Mouse (Mus musculus) forebrain, embryonic 16.5 days (tissue): ENCODE measurements at regions not wholly inside any gene's neighbourhood (a gene's known extent, or its start where the extent isn't known, plus 50 kb on each side); places are given as distances from the start of the nearest gene placed in this dataset.

ENCODE experiments used
- ATAC-seq: fragments of 200-750 bp; cut with Nextera tagmentation; 2 replicates; pipeline ENCODE4 v1.8.0; 2017; ENCODE audit warnings: mild to moderate bottlenecking, moderate library complexity
- H3K27ac ChIP-seq: fragments of 300-500 bp; sonication (generic); 2 replicates; pipeline ENCODE4 v1.5.1; 2014; ENCODE audit warnings: low read length, control low read depth
- H3K27me3 ChIP-seq: fragments of 300-500 bp; sonication (generic); replicated peaks from 2 replicates; pipeline ENCODE4 v1.6.1; 2014; ENCODE audit warnings: low read length; ENCODE audit not compliant: control insufficient read depth, insufficient read depth
- H3K36me3 ChIP-seq: fragments of 300-500 bp; sonication (generic); 2 replicates; pipeline ENCODE4 v1.6.1; 2014; ENCODE audit not compliant: control insufficient read depth, insufficient read depth
- H3K4me1 ChIP-seq: fragments of 300-500 bp; sonication (generic); replicated peaks from 2 replicates; pipeline ENCODE4 v1.6.1; 2014; ENCODE audit warnings: low read length; ENCODE audit not compliant: control insufficient read depth, insufficient read depth
- H3K4me2 ChIP-seq: fragments of 300-500 bp; sonication (generic); 2 replicates; pipeline ENCODE4 v1.6.1; 2014; ENCODE audit warnings: mild to moderate bottlenecking, low read length, control low read depth
- H3K4me3 ChIP-seq: fragments of 300-500 bp; sonication (generic); replicated peaks from 2 replicates; pipeline ENCODE4 v1.5.1; 2014; ENCODE audit warnings: mild to moderate bottlenecking, low read length, control low read depth
- H3K9ac ChIP-seq: fragments of 300-500 bp; sonication (generic); replicated peaks from 2 replicates; pipeline ENCODE4 v1.6.1; 2014; ENCODE audit warnings: low read depth, low read length, control low read depth
- H3K9me3 ChIP-seq: fragments of 300-500 bp; sonication (generic); 2 replicates; pipeline ENCODE4 v1.6.1; 2016; ENCODE audit warnings: low read length; ENCODE audit not compliant: control insufficient read depth
- WGBS: fragments of 180-500 bp; shearing (Covaris S2); extraction: QIAGEN DNeasy Blood & Tissue Kit; methylation state at CpG from one replicate; pipeline ENCODE4 v1.1.7; 2014; 5-methylcytosine and 5-hydroxymethylcytosine counted together

GRCm38 (mm10) chr14:102861694-102862093 is 120.7 kb downstream of the Kctd12 start:
- Histone ChIP-seq H3K36me3 (no peaks in the 10 kb centered on the region), H3K9ac (no peak overlapping the region), H3K27me3 (no peaks in the 10 kb centered on the region), H3K4me3 (no peak overlapping the region), H3K4me1 (no peaks in the 10 kb centered on the region; the same call in 1 of the 2 replicates), H3K27ac (no peak overlapping the region), H3K4me2 (no peak overlapping the region), H3K9me3 (no peaks in the 10 kb centered on the region)
- 92% methylated on average over 1 of the region's 1 CpGs for WGBS
- ATAC-seq, result no peak

- Histone ChIP-seq H3K27ac (no peak overlapping the region), H3K9ac (no peak overlapping the region), H3K9me3 (no peaks in the 10 kb centered on the region), H3K4me2 (no peak overlapping the region), H3K27me3 (no peaks in the 10 kb centered on the region), H3K36me3 (no peaks in the 10 kb centered on the region), H3K4me1 (peaks cover 7% of the 10 kb centered on the region), H3K4me3 (no peak overlapping the region)
- ATAC-seq, result no peak
- WGBS, result 66% methylated on average over 4 of the region's 4 CpGs
Measured at GRCm38 (mm10) chr14:102859361-102859871, 123.0 kb downstream of the Kctd12 start.

- peak; percentile 28; the same call in 1 of the 2 replicates for ATAC-seq
- Histone ChIP-seq H3K9ac (no peak overlapping the region), H3K27ac (no peak overlapping the region), H3K9me3 (no peaks in the 10 kb centered on the region), H3K4me2 (no peak overlapping the region), H3K36me3 (no peaks in the 10 kb centered on the region), H3K4me1 (peaks cover 7% of the 10 kb centered on the region), H3K4me3 (no peak overlapping the region), H3K27me3 (no peaks in the 10 kb centered on the region)
- WGBS, result 50% methylated on average over 7 of the region's 7 CpGs
Measured at GRCm38 (mm10) chr14:102855264-102855840, 127.1 kb downstream of the Kctd12 start.

DNA sequence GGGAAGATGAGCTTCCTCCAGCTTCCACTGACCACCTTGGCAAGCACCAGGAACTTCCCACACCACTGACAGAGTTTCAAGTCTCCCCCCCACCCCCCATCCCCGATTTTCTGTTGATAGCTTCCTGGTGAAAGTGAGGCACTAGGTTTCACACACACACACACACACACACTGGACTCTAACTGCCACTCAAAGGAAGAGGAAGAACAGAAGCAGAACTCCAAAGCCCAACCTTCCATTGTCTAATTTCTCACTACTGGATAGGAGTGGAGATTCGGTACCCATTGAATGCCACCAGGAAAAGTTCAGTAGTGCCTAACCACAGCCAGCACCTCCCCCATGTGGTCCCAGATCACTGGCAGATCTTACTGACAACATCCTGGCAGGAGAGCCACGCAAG is 138.7 kb downstream of the Kctd12 start:
- no peak for ATAC-seq

GRCm38 (mm10) chr14:102837602-102838001 is 144.8 kb downstream of the Kctd12 start:
- Histone ChIP-seq H3K27me3 (no peaks in the 10 kb centered on the region), H3K4me3 (no peak overlapping the region), H3K9me3 (no peaks in the 10 kb centered on the region), H3K4me2 (no peak overlapping the region), H3K36me3 (no peaks in the 10 kb centered on the region), H3K9ac (no peak overlapping the region), H3K4me1 (no peaks in the 10 kb centered on the region), H3K27ac (no peak overlapping the region)
- WGBS, result 78% methylated on average over 1 of the region's 1 CpGs
- ATAC-seq, result no peak

More for the DNA sequence above, 138.7 kb downstream of the Kctd12 start:
- Histone ChIP-seq H3K4me1 (no peaks in the 10 kb centered on the region), H3K9me3 (no peaks in the 10 kb centered on the region), H3K27me3 (no peaks in the 10 kb centered on the region), H3K9ac (no peak overlapping the region), H3K4me2 (no peak overlapping the region), H3K36me3 (no peaks in the 10 kb centered on the region), H3K27ac (no peak overlapping the region), H3K4me3 (no peak overlapping the region)
- WGBS, result 83% methylated on average over 3 of the region's 3 CpGs

GRCm38 (mm10) chr14:102835118-102835769 is 147.2 kb downstream of the Kctd12 start:
- no peak overlapping the region for H3K27ac ChIP-seq
- no peak overlapping the region for H3K4me2 ChIP-seq
- H3K4me1 ChIP-seq, result no peaks in the 10 kb centered on the region
- 84% methylated on average over 11 of the region's 11 CpGs for WGBS
- H3K9me3 ChIP-seq, result no peaks in the 10 kb centered on the region
- no peaks in the 10 kb centered on the region for H3K36me3 ChIP-seq
- ATAC-seq, result no peak
- H3K27me3 ChIP-seq, result no peaks in the 10 kb centered on the region
- H3K9ac ChIP-seq, result no peak overlapping the region
- H3K4me3 ChIP-seq, result no peak overlapping the region

GRCm38 (mm10) chr14:102828442-102828841 is 154.0 kb downstream of the Kctd12 start:
- no peak overlapping the region for H3K4me2 ChIP-seq
- H3K27ac ChIP-seq, result no peak overlapping the region
- no peaks in the 10 kb centered on the region for H3K9me3 ChIP-seq
- no peaks in the 10 kb centered on the region for H3K27me3 ChIP-seq
- no peaks in the 10 kb centered on the region for H3K4me1 ChIP-seq
- H3K36me3 ChIP-seq, result no peaks in the 10 kb centered on the region
- H3K9ac ChIP-seq, result no peak overlapping the region
- H3K4me3 ChIP-seq, result no peak overlapping the region
- ATAC-seq, result no peak
- 80% methylated on average over 3 of the region's 3 CpGs for WGBS

GRCm38 (mm10) chr14:102827756-102828384 is 154.6 kb downstream of the Kctd12 start:
- no peak overlapping the region for H3K4me3 ChIP-seq
- 78% methylated on average over 7 of the region's 7 CpGs for WGBS
- ATAC-seq, result no peak
- no peaks in the 10 kb centered on the region for H3K9me3 ChIP-seq
- H3K4me1 ChIP-seq, result no peaks in the 10 kb centered on the region
- no peak overlapping the region for H3K27ac ChIP-seq
- H3K36me3 ChIP-seq, result no peaks in the 10 kb centered on the region
- H3K4me2 ChIP-seq, result no peak overlapping the region
- H3K9ac ChIP-seq, result no peak overlapping the region
- no peaks in the 10 kb centered on the region for H3K27me3 ChIP-seq

DNA sequence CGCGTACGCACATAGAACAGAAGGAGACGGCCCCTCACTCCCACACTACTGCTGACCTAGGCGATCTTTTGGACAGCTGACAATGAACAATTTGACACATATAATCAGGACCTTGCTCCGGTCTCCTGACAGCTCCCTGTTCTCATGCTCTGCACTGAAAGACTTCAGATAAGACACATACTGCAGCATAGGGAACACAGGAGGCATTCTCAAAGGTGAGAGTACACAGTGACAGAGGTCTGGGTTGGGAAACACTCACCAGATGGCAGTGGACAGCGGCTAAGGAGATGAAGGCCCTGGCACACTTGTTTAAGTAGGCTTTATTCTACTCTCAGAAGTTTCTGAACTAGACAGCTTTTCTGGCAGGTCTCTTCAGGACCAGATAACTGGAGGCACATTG is 156.9 kb downstream of the Kctd12 start:
- no peaks in the 10 kb centered on the region for H3K4me1 ChIP-seq
- ATAC-seq, result no peak
- no peaks in the 10 kb centered on the region for H3K36me3 ChIP-seq
- H3K4me2 ChIP-seq, result no peak overlapping the region
- no peaks in the 10 kb centered on the region for H3K27me3 ChIP-seq
- WGBS, result 94% methylated on average over 7 of the region's 7 CpGs
- no peak overlapping the region for H3K4me3 ChIP-seq
- H3K9ac ChIP-seq, result no peak overlapping the region
- no peak overlapping the region for H3K27ac ChIP-seq
- H3K9me3 ChIP-seq, result no peaks in the 10 kb centered on the region
